27 mouse cellular contexts compared by ENCODE assay signal in genomic region chr2:34573073-34573472, GRCm38 (mm10).
DNase-seq lines count a peak whose midpoint lies in the region; ATAC-seq and TF ChIP-seq lines count a peak whose summit lies in the region.
"Had no signal": no experiment of that assay in that cellular context is flagged by ENCODE, and none has a peak within 500 bp of the region (broad histone marks: within the 10 kb centered on the region; RNA-seq: fewer than 3 reads in every experiment).

No protein-coding gene starts in this region.

- no peak overlapping the region for H3K9ac ChIP-seq in kidney, postnatal 0 days (ENCODE audit: low read depth, low read length)
- H3K9ac ChIP-seq in limb, embryonic 11.5 days (ENCODE audit: low read length): no peak overlapping the region
- no peak overlapping the region for H3K9ac ChIP-seq in intestine, postnatal 0 days (ENCODE audit: low read depth, low read length)
- H3K9ac ChIP-seq: heart, embryonic 12.5 days; hindbrain, embryonic 13.5 days; limb, embryonic 13.5 days; lung, embryonic 15.5 days; midbrain, embryonic 13.5 days had no signal

- H3K36me3 ChIP-seq in kidney, postnatal 0 days (ENCODE audit: insufficient read depth, low read length): no peaks in the 10 kb centered on the region
- no peaks in the 10 kb centered on the region; the same call in 1 of the 2 replicates for H3K36me3 ChIP-seq in limb, embryonic 11.5 days (ENCODE audit: control insufficient read depth, insufficient read depth, low read length)
- H3K36me3 ChIP-seq in intestine, postnatal 0 days (ENCODE audit: control insufficient read depth, insufficient read depth): no peaks in the 10 kb centered on the region; the same call in 1 of the 2 replicates
- H3K36me3 ChIP-seq: heart, embryonic 12.5 days; hindbrain, embryonic 13.5 days; limb, embryonic 13.5 days; lung, embryonic 15.5 days; midbrain, embryonic 13.5 days had no signal

- no peak; the same call in 1 of the 2 replicates for ATAC-seq in kidney, postnatal 0 days (replicated peaks; ENCODE audit: low FRiP score, low read depth)
- peak; percentile 47; the same call in 1 of the 2 replicates for ATAC-seq in limb, embryonic 11.5 days (ENCODE audit: insufficient number of reproducible peaks, low FRiP score, low TSS enrichment, low read depth)
- no peak for ATAC-seq in intestine, postnatal 0 days
- ATAC-seq: activated CD4-positive, CD25-positive, alpha-beta regulatory T cell, adult 4 months; forebrain, embryonic 16.5 days; inflammation-experienced regulatory T-cells, adult 6 months; midbrain, embryonic 13.5 days had no signal

- H3K4me3 ChIP-seq in kidney, postnatal 0 days (replicated peaks; ENCODE audit: low read depth, low read length): no peak overlapping the region
- no peak overlapping the region for H3K4me3 ChIP-seq in limb, embryonic 11.5 days (ENCODE audit: low read depth, low read length)
- H3K4me3 ChIP-seq in intestine, postnatal 0 days (ENCODE audit: low read depth, low read length): no peak overlapping the region
- H3K4me3 ChIP-seq: erythroblast, embryonic 14.5 days; heart, adult 2 months; heart, embryonic 12.5 days; hindbrain, embryonic 13.5 days; limb, embryonic 13.5 days; lung, embryonic 15.5 days; midbrain, embryonic 13.5 days had no signal

- H3K27ac ChIP-seq in kidney, postnatal 0 days: no peak overlapping the region
- no peak overlapping the region for H3K27ac ChIP-seq in limb, embryonic 11.5 days (replicated peaks; ENCODE audit: low read depth, low read length)
- H3K27ac ChIP-seq in intestine, postnatal 0 days (ENCODE audit: low read depth, low read length): no peak overlapping the region
- H3K27ac ChIP-seq: heart, adult 2 months; hindbrain, embryonic 13.5 days; limb, embryonic 13.5 days; lung, embryonic 15.5 days; midbrain, embryonic 13.5 days had no signal

- no peak for TF ChIP-seq CTCF in kidney, postnatal 0 days (IDR thresholded peaks at IDR 0.05; ENCODE audit: low read depth)
- TF ChIP-seq CTCF in intestine, postnatal 0 days (IDR thresholded peaks at IDR 0.05; ENCODE audit: low read depth): no peak

- H3K4me2 ChIP-seq in kidney, postnatal 0 days (ENCODE audit: low read length): no peak overlapping the region
- no peak overlapping the region for H3K4me2 ChIP-seq in limb, embryonic 11.5 days (ENCODE audit: low read depth, severe bottlenecking)
- no peak overlapping the region for H3K4me2 ChIP-seq in intestine, postnatal 0 days (replicated peaks; ENCODE audit: low read depth)
- H3K4me2 ChIP-seq: heart, embryonic 12.5 days; hindbrain, embryonic 13.5 days; limb, embryonic 13.5 days; liver, embryonic 11.5 days; lung, embryonic 15.5 days; midbrain, embryonic 13.5 days had no signal

- DNase-seq in embryo, embryonic 10.5 days (ENCODE audit: low spot score): peak; percentile 60
- DNase-seq in embryo, embryonic 10 days (ENCODE audit: low spot score): no peak
- DNase-seq in kidney, postnatal 0 days (ENCODE audit: low spot score): peak; percentile 76
- no peak for DNase-seq in kidney, adult 9 months
- DNase-seq in limb, embryonic 11.5 days (ENCODE audit: low spot score): peak; percentile 47
- DNase-seq in testis, postnatal 14 days (ENCODE audit: low spot score): no peak
- DNase-seq: adrenal gland, adult 2 months; adrenal gland, postnatal 36 days; cerebellum, adult 2 months; cerebellum, postnatal 14 days; heart, adult 2 months; heart, postnatal 4 days; kidney, postnatal 10 days; layer of hippocampus, adult 9-11 months; right cerebral cortex, postnatal 4 days had no signal

- WGBS in kidney, postnatal 0 days: 28% methylated on average over 4 of the region's 4 CpGs
- 7% methylated on average over 4 of the region's 4 CpGs for WGBS in limb, embryonic 11.5 days
- 30% methylated on average over 4 of the region's 4 CpGs for WGBS in intestine, postnatal 0 days

- no peaks in the 10 kb centered on the region for H3K9me3 ChIP-seq in kidney, postnatal 0 days (replicated peaks; ENCODE audit: low read length)
- H3K9me3 ChIP-seq in limb, embryonic 11.5 days (ENCODE audit: control insufficient read depth, low read length): no peaks in the 10 kb centered on the region
- no peaks in the 10 kb centered on the region for H3K9me3 ChIP-seq in intestine, postnatal 0 days (ENCODE audit: control insufficient read depth)
- H3K9me3 ChIP-seq: heart, embryonic 12.5 days; hindbrain, embryonic 13.5 days; limb, embryonic 13.5 days; lung, embryonic 15.5 days; midbrain, embryonic 13.5 days had no signal

- no peaks in the 10 kb centered on the region for H3K27me3 ChIP-seq in kidney, postnatal 0 days (ENCODE audit: insufficient read depth, low read length)
- no peaks in the 10 kb centered on the region for H3K27me3 ChIP-seq in limb, embryonic 11.5 days (ENCODE audit: control insufficient read depth, insufficient read depth, low read length)
- no peaks in the 10 kb centered on the region for H3K27me3 ChIP-seq in intestine, postnatal 0 days (replicated peaks; ENCODE audit: control insufficient read depth, insufficient read depth, low read length)
- H3K27me3 ChIP-seq: CH12.LX; heart, embryonic 12.5 days; lung, embryonic 15.5 days had no signal

- H3K4me1 ChIP-seq in kidney, postnatal 0 days (replicated peaks; ENCODE audit: insufficient read depth, low read length): peaks cover 6% of the 10 kb centered on the region; the same call in 1 of the 2 replicates
- H3K4me1 ChIP-seq in limb, embryonic 11.5 days (ENCODE audit: control insufficient read depth, insufficient read depth, low read length): peaks cover 49% of the 10 kb centered on the region
- H3K4me1 ChIP-seq in intestine, postnatal 0 days (replicated peaks; ENCODE audit: control insufficient read depth, insufficient read depth, low read length): no peaks in the 10 kb centered on the region

Comparison
In these comparisons a context has a peak if more than half of its experiments do, and no peak if none do; other contexts are left out.
1. DNase-seq: peak in embryo, embryonic 10.5 days (single experiment), kidney, postnatal 0 days (single experiment) and limb, embryonic 11.5 days (single experiment); none in embryo, embryonic 10 days (single experiment), kidney, adult 9 months (single experiment) and testis, postnatal 14 days (single experiment).